14 mouse cellular contexts compared by ENCODE assay signal in genomic region chrX:36129771-36130108, GRCm38 (mm10). TPM values are rescaled to one million over a fixed set of nuclear protein-coding genes. Genes with fewer than 3 reads are reported as not detected.
DNase-seq lines count a peak whose midpoint lies in the region; ATAC-seq and TF ChIP-seq lines count a peak whose summit lies in the region.
"Had no signal": no experiment of that assay in that cellular context is flagged by ENCODE, and none has a peak within 500 bp of the region (broad histone marks: within the 10 kb centered on the region; RNA-seq: fewer than 3 reads in every experiment).

No protein-coding gene starts in this region.

- H3K9me3 ChIP-seq in heart, embryonic 10.5 days = no peaks in the 10 kb centered on the region
- no peaks in the 10 kb centered on the region for H3K9me3 ChIP-seq in kidney, embryonic 16.5 days (ENCODE audit: low read length)
- H3K9me3 ChIP-seq: hindbrain, embryonic 12.5 days had no signal

- no peak for ATAC-seq in kidney, embryonic 16.5 days (ENCODE audit: low FRiP score, low TSS enrichment)
- ATAC-seq in megakaryocyte, adult 5-6 weeks (ENCODE audit: poor library complexity, severe bottlenecking) = peak; percentile 70
- ATAC-seq in megakaryocyte-erythroid progenitor cell, adult 5-6 weeks (replicated peaks; ENCODE audit: low FRiP score, low TSS enrichment, poor library complexity, severe bottlenecking) = no peak
- ATAC-seq: forebrain, embryonic 14.5 days had no signal

- TF ChIP-seq CTCF in bone marrow macrophage, adult 2 months (IDR thresholded peaks at IDR 0.05; ENCODE audit: low read depth, low read length) = no peak

- H3K9ac ChIP-seq in kidney, embryonic 16.5 days (replicated peaks; ENCODE audit: low read length) = no peak overlapping the region
- H3K9ac ChIP-seq: hindbrain, embryonic 12.5 days had no signal

- no peak for DNase-seq in heart, embryonic 10.5 days (ENCODE audit: low spot score)
- DNase-seq in heart, postnatal 10 days = no peak
- DNase-seq in kidney, postnatal 10 days = no peak
- no peak for DNase-seq in left cerebral cortex, adult 9 months (ENCODE audit: low spot score in 2 of 2)
- DNase-seq: adrenal gland, postnatal 10 days; cerebellum, adult 9-10 months; lung, postnatal 14 days had no signal

- H3K27ac ChIP-seq in heart, embryonic 10.5 days = peak overlapping the region; percentile 47; the same call in 1 of the 2 replicates
- peak overlapping the region; percentile 63; the same call in 1 of the 2 replicates for H3K27ac ChIP-seq in kidney, embryonic 16.5 days (ENCODE audit: low read length)
- peak overlapping the region; percentile 84 for H3K27ac ChIP-seq in bone marrow macrophage, adult 2 months (ENCODE audit: insufficient read depth, low read depth, low read length)
- H3K27ac ChIP-seq: hindbrain, embryonic 12.5 days had no signal

- no peak overlapping the region for H3K4me3 ChIP-seq in heart, embryonic 10.5 days
- H3K4me3 ChIP-seq in kidney, embryonic 16.5 days (ENCODE audit: low read length) = no peak overlapping the region
- H3K4me3 ChIP-seq in bone marrow macrophage, adult 2 months (ENCODE audit: insufficient read depth, low read length) = no peak overlapping the region
- H3K4me3 ChIP-seq: hindbrain, embryonic 12.5 days had no signal

- no peak overlapping the region for H3K4me2 ChIP-seq in kidney, embryonic 16.5 days (replicated peaks; ENCODE audit: low read depth, low read length)
- H3K4me2 ChIP-seq: hindbrain, embryonic 12.5 days; liver, embryonic 11.5 days had no signal

- no peaks in the 10 kb centered on the region for H3K27me3 ChIP-seq in heart, embryonic 10.5 days (ENCODE audit: insufficient read depth, poor library complexity, severe bottlenecking)
- H3K27me3 ChIP-seq in kidney, embryonic 16.5 days (ENCODE audit: insufficient read depth, low read length) = no peaks in the 10 kb centered on the region
- H3K27me3 ChIP-seq: hindbrain, embryonic 12.5 days had no signal

- WGBS in heart, embryonic 10.5 days = 49% methylated on average over 1 of the region's 1 CpGs
- 50% methylated on average over 1 of the region's 1 CpGs for WGBS in kidney, embryonic 16.5 days

- no peaks in the 10 kb centered on the region for H3K36me3 ChIP-seq in heart, embryonic 10.5 days
- no peaks in the 10 kb centered on the region for H3K36me3 ChIP-seq in kidney, embryonic 16.5 days (ENCODE audit: insufficient read depth, low read length)
- H3K36me3 ChIP-seq: hindbrain, embryonic 12.5 days had no signal

- intact Hi-C loops in heart, postnatal 10 days (cut with DNase I) = no loop called here

- no peak for TF ChIP-seq POLR2A in bone marrow macrophage, adult 2 months (IDR thresholded peaks at IDR 0.05; ENCODE audit: borderline replicate concordance, low read depth, low read length)

- H3K4me1 ChIP-seq in heart, embryonic 10.5 days = no peaks in the 10 kb centered on the region
- no peaks in the 10 kb centered on the region for H3K4me1 ChIP-seq in kidney, embryonic 16.5 days (ENCODE audit: insufficient read depth, low read length)
- H3K4me1 ChIP-seq in bone marrow macrophage, adult 2 months (ENCODE audit: control insufficient read depth, insufficient read depth, low read length) = peaks cover 13% of the 10 kb centered on the region
- H3K4me1 ChIP-seq: hindbrain, embryonic 12.5 days had no signal

RNA-seq across cellular contexts. Expression of gene Il13ra1, which starts 17.8 kb away (rescaled TPM):
- polyA plus RNA-seq in heart, embryonic 10.5 days (2016; fragmentation: Nextera tagmentation; extraction: Ambion mirVana) = 9.3 and 13.9 TPM in 2 replicates
- total RNA-seq in heart, postnatal 10 days (2021) = 10 to 100 TPM; 46.3 to 56.7 TPM
- 32.5 and 34.7 TPM in 2 replicates for polyA plus RNA-seq in kidney, embryonic 16.5 days (2015; fragmentation: Nextera tagmentation; extraction: Ambion mirVana)
- polyA plus RNA-seq in bone marrow macrophage, adult 2 months (2012; ENCODE audit: insufficient read depth, insufficient read length, missing spikeins) = 16.6 and 17.0 TPM in 2 replicates
- total RNA-seq in megakaryocyte, adult 5-6 weeks (2015) = 35.5 and 36.7 TPM in 2 replicates
- 33.8 and 34.1 TPM in 2 replicates for total RNA-seq in megakaryocyte, adult 5-6 weeks (2017)
- not detected in 2 replicates for total RNA-seq in megakaryocyte-erythroid progenitor cell, adult 5-6 weeks (2014; fragmentation: Nextera tagmentation)
- not detected in 2 replicates for total RNA-seq in megakaryocyte-erythroid progenitor cell, adult 5-6 weeks (2017)

Comparison
In these comparisons a context has a peak if more than half of its experiments do, and no peak if none do; other contexts are left out.
1. RNA of gene Il13ra1, which starts 17.8 kb away (total RNA-seq): 46.3 to 56.7 TPM in heart, postnatal 10 days and 33.8 to 36.7 TPM in megakaryocyte, adult 5-6 weeks; not detected in megakaryocyte-erythroid progenitor cell, adult 5-6 weeks; every median in the first group is over 10 times any median in the second.
2. Peak in every context shown above with its lines, with median percentiles within 50 percentile points of each other: H3K27ac ChIP-seq.